Mouse (Mus musculus): ENCODE results near the gene Dpp9. TPM values are rescaled to one million over a fixed set of nuclear protein-coding genes. Genes with fewer than 3 reads are reported as not detected.

Dpp9 gene
- polyA plus RNA-seq, 1 experiment from 2014 or later, result 19.6 TPM

DNA sequence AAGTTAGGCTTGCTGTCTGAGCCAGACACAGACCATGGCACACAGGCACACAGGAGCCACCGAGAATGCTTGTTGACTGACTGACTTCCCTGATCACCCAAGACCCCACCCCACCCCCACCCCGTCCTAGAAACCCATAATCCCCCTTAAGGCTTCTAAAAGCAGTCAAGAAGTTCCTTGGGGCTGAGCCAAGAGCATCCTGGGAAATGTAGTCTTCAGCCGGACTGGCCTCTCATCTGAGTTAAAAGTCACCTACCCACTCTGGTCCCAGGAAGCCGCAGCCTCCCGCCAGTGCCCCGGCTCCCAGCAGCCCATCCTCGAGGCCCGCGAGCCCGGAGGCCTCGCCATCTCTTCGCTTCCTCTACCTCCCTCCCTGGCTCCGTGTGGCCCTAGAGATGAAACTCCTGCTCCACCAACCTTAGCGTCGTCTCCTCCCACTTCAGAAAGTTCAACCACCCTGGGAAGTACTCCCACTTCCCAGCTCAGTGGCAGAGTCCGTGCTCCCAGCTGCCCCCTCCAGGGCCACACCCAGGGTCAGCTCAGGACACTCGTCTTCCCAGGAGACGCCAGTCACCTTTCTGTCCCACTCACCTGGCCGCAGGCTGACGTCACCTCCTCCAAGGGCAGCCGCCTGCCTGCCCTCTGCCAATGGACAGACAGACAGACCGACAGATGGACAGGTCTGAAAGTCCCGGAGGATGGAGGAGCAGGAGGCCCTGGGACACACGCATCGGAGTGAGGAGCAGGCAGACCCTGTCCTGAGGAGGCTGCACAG lies 80.7 kb downstream of the Dpp9 start:
- no peaks in the 10 kb centered on the region for H3K36me3 ChIP-seq
- peaks cover 62% of the 10 kb centered on the region for H3K4me1 ChIP-seq (replicated peaks)
- 35% methylated on average over 25 of the region's 25 CpGs for WGBS (ENCODE audit: insufficient replicate concordance)
- no peak for ATAC-seq (ENCODE audit: low read depth)
- DNase-seq, result no peak
- H3K9me3 ChIP-seq (replicated peaks), result no peaks in the 10 kb centered on the region
- peaks cover 56% of the 10 kb centered on the region for H3K27me3 ChIP-seq
- H3K4me3 ChIP-seq (replicated peaks), result no peak overlapping the region; the same call in 1 of the 2 replicates
- H3K4me2 ChIP-seq, result peak overlapping the region; percentile 15; the same call in 1 of the 2 replicates
- H3K9ac ChIP-seq, result no peak overlapping the region
- H3K27ac ChIP-seq, result no peak overlapping the region

MicroRNAs encoded within 50 kb of the gene (microRNA counts, 519-probe panel; counts per million panel counts)
- microRNA mmu-miR-7b, result 2,959 counts per million, percentile 14 among the panel's probes with 10 or more counts

Small RNAs within 50 kb of the gene (microRNA-seq; reads per million reads assigned to microRNA genes)
- gene Gm44397 (not detected), gene Mir7b (37.0 reads per million, percentile 40 among the genes with 10 or more reads in this experiment)

Other genes with a start within 250 kb of the Dpp9 start
- 0.22 and 0.34 TPM in 2 replicates for gene Shd, start 248.4 kb downstream of the Dpp9 start, polyA plus RNA-seq (2015; fragmentation: Nextera tagmentation; extraction: Ambion mirVana)
- 0.56 and 0.69 TPM in 2 replicates for gene Fsd1, start 232.4 kb downstream of the Dpp9 start, polyA plus RNA-seq (2015; fragmentation: Nextera tagmentation; extraction: Ambion mirVana)
- gene Stap2, start 213.3 kb downstream of the Dpp9 start, polyA plus RNA-seq (2015; fragmentation: Nextera tagmentation; extraction: Ambion mirVana), result 1.5 and 1.8 TPM in 2 replicates
- gene Mpnd, start 213.2 kb downstream of the Dpp9 start, polyA plus RNA-seq (2015; fragmentation: Nextera tagmentation; extraction: Ambion mirVana), result 13.5 and 14.5 TPM in 2 replicates
- 48.0 and 50.9 TPM in 2 replicates for gene Sh3gl1, start 182.3 kb downstream of the Dpp9 start, polyA plus RNA-seq (2015; fragmentation: Nextera tagmentation; extraction: Ambion mirVana)
- gene Chaf1a, start 178.5 kb downstream of the Dpp9 start, polyA plus RNA-seq (2015; fragmentation: Nextera tagmentation; extraction: Ambion mirVana), result 19.8 and 27.1 TPM in 2 replicates
- 14.2 and 15.6 TPM in 2 replicates for gene Ubxn6, start 143.9 kb downstream of the Dpp9 start, polyA plus RNA-seq (2015; fragmentation: Nextera tagmentation; extraction: Ambion mirVana)
- 59.0 and 64.9 TPM in 2 replicates for gene Hdgfl2, start 139.3 kb downstream of the Dpp9 start, polyA plus RNA-seq (2015; fragmentation: Nextera tagmentation; extraction: Ambion mirVana)
- not detected in 2 replicates for gene Plin4, start 109.1 kb downstream of the Dpp9 start, polyA plus RNA-seq (2015; fragmentation: Nextera tagmentation; extraction: Ambion mirVana)
- gene Plin5, start 101.3 kb downstream of the Dpp9 start, polyA plus RNA-seq (2015; fragmentation: Nextera tagmentation; extraction: Ambion mirVana), result 0.23 and 0.32 TPM in 2 replicates
- 0.36 and 0.43 TPM in 2 replicates for gene Lrg1, start 96.9 kb downstream of the Dpp9 start, polyA plus RNA-seq (2015; fragmentation: Nextera tagmentation; extraction: Ambion mirVana)
- 0.51 and 0.55 TPM in 2 replicates for gene Sema6b, start 78.6 kb downstream of the Dpp9 start, polyA plus RNA-seq (2015; fragmentation: Nextera tagmentation; extraction: Ambion mirVana)
- 2.7 and 2.9 TPM in 2 replicates for gene Tnfaip8l1, start 56.4 kb downstream of the Dpp9 start, polyA plus RNA-seq (2015; fragmentation: Nextera tagmentation; extraction: Ambion mirVana)
- 59.2 and 66.7 TPM in 2 replicates for gene Mydgf, start 35.0 kb downstream of the Dpp9 start, polyA plus RNA-seq (2015; fragmentation: Nextera tagmentation; extraction: Ambion mirVana)
- 6.1 and 7.1 TPM in 2 replicates for gene Fem1a, start 37.9 kb upstream of the Dpp9 start, polyA plus RNA-seq (2015; fragmentation: Nextera tagmentation; extraction: Ambion mirVana)
- 2.3 and 2.7 TPM in 2 replicates for gene Ticam1, start 57.9 kb upstream of the Dpp9 start, polyA plus RNA-seq (2015; fragmentation: Nextera tagmentation; extraction: Ambion mirVana)
- gene Plin3, start 74.0 kb upstream of the Dpp9 start, polyA plus RNA-seq (2015; fragmentation: Nextera tagmentation; extraction: Ambion mirVana), result 24.9 and 27.1 TPM in 2 replicates
- gene Arrdc5, start 81.4 kb upstream of the Dpp9 start, polyA plus RNA-seq (2015; fragmentation: Nextera tagmentation; extraction: Ambion mirVana), result not detected in 2 replicates
- gene Uhrf1, start 84.4 kb upstream of the Dpp9 start, polyA plus RNA-seq (2015; fragmentation: Nextera tagmentation; extraction: Ambion mirVana), result 121 and 131 TPM in 2 replicates
- gene Kdm4b, start 107.2 kb upstream of the Dpp9 start, polyA plus RNA-seq (2015; fragmentation: Nextera tagmentation; extraction: Ambion mirVana), result 6.1 and 7.1 TPM in 2 replicates

Data from liver, embryonic 13.5 days (tissue).